Mouse (Mus musculus): ENCODE data around the gene Sult2b1. TPM values are rescaled to one million over a fixed set of nuclear protein-coding genes. Genes with fewer than 3 reads are reported as not detected.

Sult2b1 gene
- polyA plus RNA-seq, 1 experiment from 2014 or later: 3.7 TPM

DNA sequence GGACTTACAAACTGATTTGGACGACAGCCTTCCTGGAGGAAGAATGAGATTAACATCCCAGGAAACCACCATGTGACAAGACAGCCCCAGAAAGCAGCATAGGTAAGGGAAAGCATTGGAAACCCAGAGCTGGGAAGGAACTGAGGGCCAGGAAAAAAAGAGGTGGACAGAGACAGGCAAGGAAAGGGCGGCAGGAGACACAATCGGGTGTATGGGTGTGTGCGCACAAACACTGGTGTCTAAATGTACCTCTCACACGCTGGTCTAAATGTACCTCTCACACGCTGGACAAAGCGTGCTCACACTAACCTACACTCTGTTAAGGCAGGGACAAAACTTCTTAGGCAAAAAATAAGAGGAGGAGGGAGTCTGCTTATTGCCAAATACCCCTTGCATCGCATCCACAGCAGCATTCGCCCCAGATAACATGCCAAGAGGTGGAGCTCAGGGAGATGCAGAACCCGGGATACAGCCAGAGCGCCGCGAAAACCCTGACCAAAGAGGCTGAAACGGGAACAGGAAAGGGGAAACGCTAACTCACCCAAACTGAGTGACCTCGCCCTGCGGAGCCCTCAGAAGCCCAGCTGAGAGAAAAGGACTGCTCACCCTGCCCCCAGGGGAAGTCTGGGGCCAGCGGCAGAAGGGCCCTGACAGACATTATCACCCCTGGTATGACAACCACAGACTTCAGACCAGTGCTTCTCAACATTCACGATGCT, 68.6 kb downstream of the Sult2b1 start:
- WGBS: 77% methylated on average over 19 of the region's 19 CpGs
- Histone ChIP-seq H3K9me3 (ENCODE audit: low read length) (no peaks in the 10 kb centered on the region), H3K27ac (ENCODE audit: low read length) (peak overlapping the region; percentile 69), H3K27me3 (replicated peaks; ENCODE audit: insufficient read depth, low read length) (no peaks in the 10 kb centered on the region), H3K4me1 (ENCODE audit: insufficient read depth, low read depth, low read length) (peaks cover 18% of the 10 kb centered on the region), H3K9ac (replicated peaks; ENCODE audit: low read depth) (peak overlapping the region; percentile 26; the same call in 1 of the 2 replicates), H3K4me2 (replicated peaks; ENCODE audit: low read depth, low read length) (peak overlapping the region; percentile 60), H3K36me3 (ENCODE audit: insufficient read depth, low read length) (peaks cover 14% of the 10 kb centered on the region), H3K4me3 (ENCODE audit: low read depth, low read length) (peak overlapping the region; percentile 9; the same call in 1 of the 2 replicates)
- DNase-seq (ENCODE audit: low spot score) (peak; percentile 44), ATAC-seq (no peak)
- TF ChIP-seq CTCF (IDR thresholded peaks at IDR 0.05): no peak
- no peak for TF ChIP-seq EP300 (IDR thresholded peaks at IDR 0.05)

DNA sequence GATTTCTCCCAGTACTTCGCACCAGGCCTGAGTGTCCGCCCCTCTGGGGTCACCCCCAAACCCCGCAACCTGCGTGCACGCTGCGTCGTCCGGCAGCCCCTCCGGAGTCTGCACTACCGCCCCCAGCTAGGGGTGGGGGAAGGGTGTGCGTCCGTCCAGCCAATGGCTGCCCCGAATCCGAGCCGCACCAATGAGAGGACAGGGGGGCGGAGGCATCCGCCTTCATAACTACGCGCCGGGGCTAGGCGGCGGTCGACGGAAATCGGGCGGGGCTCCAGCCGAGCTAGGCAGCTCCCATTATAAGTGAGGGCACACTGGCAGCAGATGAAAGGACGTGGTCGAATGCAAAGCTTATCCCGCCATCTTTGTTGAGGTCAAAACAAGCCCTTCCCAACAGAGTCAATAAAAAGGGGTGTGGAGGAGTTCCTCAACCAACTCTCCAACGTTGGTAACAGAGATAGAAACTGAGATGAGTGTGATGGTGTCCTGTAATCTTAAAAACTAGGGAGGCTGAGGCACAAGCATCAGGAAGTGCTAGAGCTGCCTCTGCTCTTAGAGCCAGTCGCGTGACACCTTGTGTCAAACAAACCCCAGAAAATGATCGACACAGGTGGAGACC, 69.3 kb downstream of the Sult2b1 start, which contains the start of gene Rpl18:
Gene Rpl18 (plus strand): TSS at position 368 of the 619 bp plus-strand sequence.
- Histone ChIP-seq H3K9me3 (ENCODE audit: low read length) (no peaks in the 10 kb centered on the region), H3K27ac (ENCODE audit: low read length) (peak within 1 kb of the TSS; percentile 83), H3K27me3 (replicated peaks; ENCODE audit: insufficient read depth, low read length) (no peaks in the 10 kb centered on the region), H3K4me3 (ENCODE audit: low read depth, low read length) (peak within 1 kb of the TSS; percentile 58), H3K9ac (replicated peaks; ENCODE audit: low read depth) (peak within 1 kb of the TSS; percentile 75), H3K4me2 (replicated peaks; ENCODE audit: low read depth, low read length) (peak within 1 kb of the TSS; percentile 90), H3K36me3 (ENCODE audit: insufficient read depth, low read length) (peaks cover 21% of the 10 kb centered on the region), H3K4me1 (ENCODE audit: insufficient read depth, low read depth, low read length) (peaks cover 18% of the 10 kb centered on the region)
- WGBS: 6% methylated on average over 33 of the region's 34 CpGs
- peak; percentile 91 for ATAC-seq
- DNase-seq (ENCODE audit: low spot score): peak; percentile 99
- TF ChIP-seq CTCF (IDR thresholded peaks at IDR 0.05) (no peak), EP300 (IDR thresholded peaks at IDR 0.05) (no peak)

DNA sequence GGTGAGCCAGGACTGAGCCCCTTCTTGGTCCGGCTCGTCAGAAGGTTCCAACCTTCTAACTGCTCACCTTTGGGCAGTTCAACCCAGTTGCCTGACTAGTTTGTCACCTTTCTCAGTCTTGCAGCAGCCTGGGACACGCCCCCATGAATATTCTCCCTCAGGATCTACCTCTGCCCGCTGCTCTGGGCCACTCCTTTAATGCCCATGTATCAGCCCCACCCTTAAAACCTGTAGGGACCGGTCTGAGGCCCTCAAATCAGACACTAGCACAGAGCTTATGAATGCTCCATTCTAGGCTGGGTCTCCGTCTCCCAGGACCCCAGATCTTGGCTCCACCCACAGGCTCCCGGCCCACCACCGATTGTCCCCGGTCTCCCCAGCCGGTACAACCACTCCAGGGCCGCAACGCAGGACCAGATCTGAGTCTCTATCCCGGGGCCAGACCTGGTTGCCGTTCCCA, 69.8 kb downstream of the Sult2b1 start:
- H3K27ac ChIP-seq (ENCODE audit: low read length): peak overlapping the region; percentile 83
- ATAC-seq (peak; percentile 51), DNase-seq (ENCODE audit: low spot score) (peak; percentile 86)
- peak overlapping the region; percentile 58 for H3K4me3 ChIP-seq (ENCODE audit: low read depth, low read length)
- whole genome bisulfite sequencing: 8% methylated on average over 14 of the region's 14 CpGs
- H3K9ac ChIP-seq (replicated peaks; ENCODE audit: low read depth): peak overlapping the region; percentile 75
- no peaks in the 10 kb centered on the region for H3K9me3 ChIP-seq (ENCODE audit: low read length)
- no peaks in the 10 kb centered on the region for H3K27me3 ChIP-seq (replicated peaks; ENCODE audit: insufficient read depth, low read length)
- H3K36me3 ChIP-seq (ENCODE audit: insufficient read depth, low read length): peaks cover 18% of the 10 kb centered on the region
- peaks cover 18% of the 10 kb centered on the region for H3K4me1 ChIP-seq (ENCODE audit: insufficient read depth, low read depth, low read length)
- TF ChIP-seq EP300 (IDR thresholded peaks at IDR 0.05): peak; percentile 39; the same call in 1 of the 2 replicates
- no peak for TF ChIP-seq CTCF (IDR thresholded peaks at IDR 0.05)
- H3K4me2 ChIP-seq (replicated peaks; ENCODE audit: low read depth, low read length): peak overlapping the region; percentile 90

DNA sequence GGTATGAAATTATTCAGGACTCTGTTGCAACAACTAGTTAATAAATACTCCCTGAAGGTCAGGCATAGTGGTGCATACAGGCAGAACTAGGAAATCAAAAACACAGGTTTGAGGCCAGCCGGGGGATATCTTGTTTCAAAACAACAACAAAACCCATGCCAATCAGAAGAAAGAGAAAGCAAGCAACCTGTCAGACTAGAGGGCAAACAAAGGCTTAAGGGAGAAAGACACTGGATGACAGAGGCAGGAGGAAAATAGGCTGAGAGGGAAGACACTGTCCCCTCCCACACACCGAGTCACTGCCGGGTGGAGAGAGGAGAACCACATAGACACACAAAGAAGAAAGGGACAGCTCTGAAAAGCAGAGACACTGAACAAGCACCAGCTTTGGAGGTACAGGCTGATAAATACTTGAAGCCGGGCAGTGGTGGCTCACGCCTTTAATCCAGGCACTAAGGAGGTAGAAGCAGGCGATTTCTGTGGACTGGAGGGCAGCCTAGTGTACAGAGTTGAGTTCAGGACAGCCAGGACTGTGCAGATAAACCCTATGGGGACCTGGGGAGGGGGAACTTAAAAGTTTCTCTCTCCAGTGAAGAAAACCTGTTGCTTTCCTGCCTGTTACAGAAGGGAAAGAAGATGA, 70.5 kb downstream of the Sult2b1 start:
- Histone ChIP-seq H3K27me3 (replicated peaks; ENCODE audit: insufficient read depth, low read length) (no peaks in the 10 kb centered on the region), H3K4me2 (replicated peaks; ENCODE audit: low read depth, low read length) (peak overlapping the region; percentile 90), H3K9me3 (ENCODE audit: low read length) (no peaks in the 10 kb centered on the region), H3K9ac (replicated peaks; ENCODE audit: low read depth) (0 out of 2 replicates have a peak overlapping the region, but pooled peaks have one; percentile 75), H3K4me1 (ENCODE audit: insufficient read depth, low read depth, low read length) (peaks cover 15% of the 10 kb centered on the region), H3K4me3 (ENCODE audit: low read depth, low read length) (no peak overlapping the region), H3K27ac (ENCODE audit: low read length) (peak overlapping the region; percentile 83; the same call in 1 of the 2 replicates), H3K36me3 (ENCODE audit: insufficient read depth, low read length) (peaks cover 17% of the 10 kb centered on the region)
- WGBS: 80% methylated on average over 6 of the region's 6 CpGs
- DNase-seq (ENCODE audit: low spot score): no peak
- ATAC-seq: no peak
- TF ChIP-seq CTCF (IDR thresholded peaks at IDR 0.05) (no peak), EP300 (IDR thresholded peaks at IDR 0.05) (no peak)

DNA sequence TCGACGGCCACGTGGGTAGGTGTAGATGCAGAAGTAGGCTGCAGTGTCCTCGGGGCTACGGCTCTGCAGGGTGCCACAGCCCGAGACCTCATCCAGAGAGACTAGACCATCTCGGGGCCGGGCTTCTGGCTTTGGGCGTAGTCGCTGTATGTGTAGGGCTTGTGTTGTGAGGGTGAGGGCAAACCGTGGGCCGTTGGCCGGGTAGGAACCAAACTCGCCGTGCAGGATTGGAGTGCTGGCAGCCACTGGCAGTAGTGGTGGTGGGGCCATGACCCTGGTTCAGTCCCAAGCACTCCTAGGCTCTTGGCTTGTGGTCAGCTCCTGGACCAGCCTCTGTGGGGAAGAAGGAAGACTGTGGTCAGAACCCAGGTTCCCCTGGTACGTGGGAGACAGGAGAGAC, 71.1 kb downstream of the Sult2b1 start:
- H3K4me1 ChIP-seq (ENCODE audit: insufficient read depth, low read depth, low read length): peaks cover 19% of the 10 kb centered on the region
- 0 out of 2 replicates have a peak overlapping the region, but pooled peaks have one; percentile 11 for H3K27ac ChIP-seq (ENCODE audit: low read length)
- no peaks in the 10 kb centered on the region for H3K9me3 ChIP-seq (ENCODE audit: low read length)
- TF ChIP-seq EP300 (IDR thresholded peaks at IDR 0.05): no peak
- no peak for TF ChIP-seq CTCF (IDR thresholded peaks at IDR 0.05)
- H3K27me3 ChIP-seq (replicated peaks; ENCODE audit: insufficient read depth, low read length): no peaks in the 10 kb centered on the region
- ATAC-seq (no peak), DNase-seq (ENCODE audit: low spot score) (no peak)
- H3K4me2 ChIP-seq (replicated peaks; ENCODE audit: low read depth, low read length): no peak overlapping the region
- no peak overlapping the region for H3K9ac ChIP-seq (replicated peaks; ENCODE audit: low read depth)
- WGBS: 90% methylated on average over 16 of the region's 16 CpGs
- H3K4me3 ChIP-seq (ENCODE audit: low read depth, low read length): no peak overlapping the region
- peaks cover 17% of the 10 kb centered on the region for H3K36me3 ChIP-seq (ENCODE audit: insufficient read depth, low read length)
